Mouse (Mus musculus) left cerebral cortex, postnatal 14 days (tissue): ENCODE results near the gene Stat2. TPM values are rescaled to one million over a fixed set of nuclear protein-coding genes. Genes with fewer than 3 reads are reported as not detected.
A peak's percentile ranks its signal among the peaks of the same experiment; 100 is the strongest.

Source experiments
- DNase-seq, 2 experiments: peaks; one replicate each; pipeline ENCODE4 v3.0.0; 2021 to 2022; ENCODE audit warnings: low spot score in 2 of 2, mixed read lengths in 1 of 2
- intact Hi-C: fragments of 180-260 bp; cut with DNase I; formaldehyde crosslinking; loops from one replicate; pipeline ENCODE4 v1.15.1; 2025
- long read RNA-seq, 2 experiments: library from polyadenylated mRNA; stranded (forward); transcript quantifications; one replicate each; pipeline ENCODE4 v2.0.0; 2021
- total RNA-seq, 2 experiments: library from RNA; stranded (reverse); gene quantifications; 2 replicates each; pipeline ENCODE4 v1.2.3; 2021

Gene Stat2
- total RNA-seq, result 10 to 100 TPM; 19.0 to 21.1 TPM
- long read RNA-seq, experiment 1, partial matches to known transcripts, result 1 of 1 reads
- long read RNA-seq, experiment 1, other reads (novel, unspliced or antisense), result 0 of 1 reads
- long read RNA-seq, experiment 2, partial matches to known transcripts, result 2 of 3 reads
- long read RNA-seq, experiment 2, other reads (novel, unspliced or antisense), result 1 of 3 reads

- peak; percentile 98 for DNase-seq
- intact Hi-C loops, result no loop called here
Measured at GRCm38 (mm10) chr10:128270287-128270841, at the start of gene Stat2. TSS of gene Stat2 (plus strand) at chr10:128270559.

- DNase-seq, result no peak
- intact Hi-C loops, result no loop called here
Measured at GRCm38 (mm10) chr10:128221533-128222286, 48.6 kb upstream of the Stat2 start.

- intact Hi-C loops, result no loop called here
- no peak for DNase-seq
Measured at GRCm38 (mm10) chr10:128225064-128225463, 45.3 kb upstream of the Stat2 start.

DNA sequence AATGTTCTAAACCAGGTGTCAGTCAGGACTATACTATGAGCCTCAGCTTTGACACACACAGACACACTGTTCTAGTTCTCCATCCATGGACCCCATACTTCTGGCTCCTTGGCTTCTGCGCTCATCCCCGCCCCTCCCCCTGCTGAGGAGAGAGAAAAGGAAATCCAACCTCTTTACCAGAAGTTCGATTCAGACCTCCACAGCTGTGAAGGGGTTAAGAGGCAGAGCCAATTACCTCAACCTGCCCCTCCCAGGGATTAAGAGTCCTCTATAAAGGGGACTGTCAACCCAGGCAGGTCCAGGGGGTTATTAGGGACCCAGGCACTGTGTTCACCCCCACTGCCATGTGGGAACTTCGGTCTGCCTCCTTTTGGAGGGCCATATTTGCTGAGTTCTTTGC is 44.8 kb upstream of the Stat2 start, which contains the start of gene Mip:
Mip (plus strand) TSS at position 301 of the 400 bp plus-strand sequence.
- DNase-seq, result no peak
- intact Hi-C loops, result no loop called here

DNA sequence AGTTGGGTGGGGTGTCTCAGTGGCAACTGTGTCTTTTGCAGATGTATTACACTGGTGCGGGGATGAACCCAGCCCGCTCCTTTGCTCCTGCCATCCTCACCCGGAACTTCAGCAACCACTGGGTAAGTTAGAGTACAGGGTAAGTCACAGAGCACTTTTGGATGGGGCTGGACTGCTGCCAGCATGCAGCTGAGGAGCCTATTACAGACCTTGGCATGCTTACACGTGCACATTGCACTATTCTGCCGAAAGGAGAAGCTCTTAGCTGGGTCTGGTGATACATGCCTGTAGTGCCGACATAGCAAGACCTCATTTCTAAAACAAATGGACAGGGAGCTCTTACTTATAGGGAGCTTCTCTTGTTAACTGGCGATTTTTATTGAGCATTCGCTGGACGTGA is 42.8 kb upstream of the Stat2 start:
- intact Hi-C loops, result no loop called here
- DNase-seq, result no peak

DNA sequence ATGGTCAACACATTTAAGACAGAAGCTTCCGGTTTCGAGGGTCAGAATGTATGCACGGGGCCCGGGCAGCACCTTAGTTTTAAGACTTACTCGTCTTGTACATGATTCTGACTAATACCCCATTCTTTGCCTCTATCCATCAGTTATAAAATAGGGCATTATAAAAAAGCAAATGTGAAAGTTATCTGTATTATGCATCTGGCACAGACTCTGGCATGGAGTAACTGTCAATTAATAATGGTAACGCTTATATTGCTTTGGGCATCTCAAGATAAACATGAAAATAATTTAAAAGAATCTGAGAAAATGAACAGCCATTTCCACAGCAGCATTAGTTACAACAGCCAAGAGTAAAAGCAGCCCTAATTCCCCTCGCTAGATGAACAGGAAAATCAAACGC is 42.4 kb upstream of the Stat2 start:
- DNase-seq, result no peak
- intact Hi-C loops, result no loop called here

GRCm38 (mm10) chr10:128230582-128230981 is 39.8 kb upstream of the Stat2 start:
- intact Hi-C loops, result no loop called here
- DNase-seq, result no peak

DNA sequence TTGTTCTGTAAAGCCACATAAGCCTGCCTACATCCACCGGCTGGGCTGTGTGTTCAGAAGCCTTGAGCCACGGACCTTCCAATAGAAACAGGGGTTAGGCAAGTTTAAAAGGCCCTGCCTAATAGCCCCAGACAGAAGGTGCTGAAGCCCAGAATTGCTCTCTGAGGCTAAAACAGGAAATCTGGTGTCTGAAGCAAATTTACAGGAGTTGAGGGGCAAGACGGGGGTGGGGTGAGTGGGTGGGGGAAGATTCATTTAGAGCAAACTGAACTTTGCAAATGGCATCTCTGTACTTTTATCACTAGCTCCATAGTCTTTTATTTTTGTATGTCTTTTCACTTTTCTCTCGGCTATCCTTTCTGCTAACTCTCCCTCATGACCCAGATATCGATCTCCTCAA is 39.2 kb upstream of the Stat2 start:
- DNase-seq, result no peak
- intact Hi-C loops, result no loop called here

DNA sequence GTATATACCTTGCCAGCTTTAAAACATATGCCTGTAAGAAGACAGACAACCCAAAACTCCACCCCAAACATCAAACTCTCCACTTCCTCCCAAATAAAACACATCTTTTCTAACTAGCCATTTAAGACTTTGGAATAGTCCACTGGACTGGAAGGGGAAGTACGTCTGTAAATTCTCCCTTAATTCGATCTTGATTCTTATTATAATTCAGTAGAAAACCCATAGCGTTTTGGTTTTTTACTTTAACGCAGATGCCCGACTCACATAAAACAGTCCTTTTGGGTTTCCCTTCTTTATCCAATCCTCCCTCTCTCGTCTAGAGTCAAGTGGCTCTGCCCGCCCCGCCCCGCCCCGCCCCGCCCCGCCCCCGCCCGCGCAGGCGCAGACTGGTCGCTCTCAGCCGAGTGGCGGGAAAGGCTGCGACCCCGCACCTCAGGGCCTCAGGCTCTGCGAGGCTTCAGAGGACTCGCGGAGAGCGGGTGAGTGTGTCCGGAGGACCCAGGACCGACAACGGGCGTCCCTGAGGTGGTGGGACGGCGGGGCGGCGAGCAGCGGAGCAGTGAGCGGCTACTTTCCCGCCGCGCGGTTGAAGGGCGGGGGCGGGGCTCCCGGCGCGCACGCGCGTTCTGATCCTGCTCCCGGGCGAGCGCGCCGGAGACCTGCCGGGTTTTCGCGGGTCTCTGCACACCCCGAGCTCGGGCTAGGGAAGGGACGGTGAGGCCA is 38.5 kb upstream of the Stat2 start, which contains the start of gene Timeless:
Timeless (plus strand) TSS at position 369 of the 723 bp plus-strand sequence.
- intact Hi-C loops, result loop anchor here (2.0 kb wide), 1 partner anchor 19 kb away; no protein-coding TSS in a partner anchor

GRCm38 (mm10) chr10:128232420-128232985 is 37.9 kb upstream of the Stat2 start:
- DNase-seq, result peak; percentile 73 to 81
- intact Hi-C loops, result loop anchor here (2.0 kb wide), 1 partner anchor 20 kb away; no protein-coding TSS in a partner anchor

More for the DNA sequence above, 38.5 kb upstream of the Stat2 start, which contains the start of gene Timeless:
- peak; percentile 81 to 84 for DNase-seq

- no peak for DNase-seq
- intact Hi-C loops, result loop anchor here (5.0 kb wide), 1 partner anchor 46 kb away; no protein-coding TSS in a partner anchor
Measured at GRCm38 (mm10) chr10:128236321-128236720, 34.0 kb upstream of the Stat2 start.

DNA sequence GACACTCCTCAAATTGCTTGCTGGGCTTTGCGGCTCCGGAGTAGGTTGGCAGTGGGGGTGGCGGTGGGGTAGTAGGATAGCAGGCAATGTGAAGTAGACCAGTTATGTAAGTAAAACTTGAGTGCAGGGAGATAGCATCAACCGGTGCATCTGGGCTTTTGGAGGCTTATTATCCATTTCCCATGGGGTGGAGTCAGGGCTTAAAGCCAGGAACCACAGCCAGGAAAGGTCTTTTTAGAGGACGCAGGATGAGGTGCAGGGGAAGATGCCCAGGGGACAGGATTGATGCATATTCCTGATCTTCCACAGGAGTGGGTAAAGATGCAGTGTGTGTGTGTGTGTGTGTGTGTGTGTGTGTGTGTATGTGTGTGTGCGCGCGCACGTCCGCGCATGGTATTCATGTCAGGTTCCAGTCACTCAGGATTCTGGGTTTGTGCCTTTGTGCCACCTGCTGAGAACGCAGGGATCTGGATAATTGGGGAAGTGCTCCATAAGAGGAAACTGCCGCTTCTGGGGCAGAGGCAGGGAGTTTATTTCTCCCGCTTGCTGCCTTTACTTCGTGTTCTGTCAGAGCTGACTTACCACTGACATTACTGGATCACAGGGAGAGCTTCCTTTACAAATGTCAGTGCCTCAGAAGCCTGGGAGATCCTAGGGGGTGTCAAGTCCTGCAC is 32.4 kb upstream of the Stat2 start:
- DNase-seq, result peak in 1 of 2 experiments; percentile 20
- intact Hi-C loops, result loop anchor here (5.0 kb wide), 1 partner anchor 44 kb away; no protein-coding TSS in a partner anchor

DNA sequence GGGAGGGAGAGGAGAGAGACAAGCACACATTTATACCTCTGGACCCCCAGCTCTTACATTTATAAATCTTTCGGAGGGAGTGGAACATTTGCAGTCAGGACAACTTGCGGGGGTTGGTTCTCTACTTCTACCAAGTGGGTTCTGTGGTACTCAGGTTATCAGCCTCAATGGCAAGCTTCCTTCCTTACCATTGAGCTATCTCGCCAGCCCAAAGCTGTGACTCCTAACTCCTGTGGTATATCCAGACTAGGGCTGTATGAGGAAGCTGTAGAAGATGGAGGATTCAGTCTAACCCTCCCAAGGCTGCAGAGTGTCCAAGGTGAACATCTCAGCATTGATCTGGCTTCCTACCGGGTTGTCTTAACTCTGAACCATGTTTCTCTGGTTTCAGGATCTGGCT is 31.2 kb upstream of the Stat2 start:
- no peak for DNase-seq
- intact Hi-C loops, result loop anchor here (5.0 kb wide), 1 partner anchor 43 kb away; no protein-coding TSS in a partner anchor

DNA sequence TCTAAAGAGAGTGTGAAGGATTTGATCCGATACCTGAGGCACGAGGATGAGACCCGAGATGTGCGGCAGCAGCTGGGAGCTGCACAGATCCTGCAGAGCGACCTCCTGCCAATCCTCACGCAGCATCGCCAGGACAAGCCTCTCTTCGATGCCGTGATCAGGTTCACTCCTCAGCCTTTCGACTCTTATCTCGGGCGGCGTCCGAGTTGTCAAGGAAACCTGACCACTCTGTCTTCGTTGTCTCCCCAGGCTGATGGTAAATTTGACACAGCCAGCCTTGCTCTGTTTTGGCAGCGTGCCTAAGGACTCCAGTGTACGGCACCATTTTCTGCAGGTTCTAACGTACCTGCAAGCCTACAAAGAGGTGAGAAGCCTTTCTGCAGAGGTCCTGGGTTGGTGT is 30.2 kb upstream of the Stat2 start:
- intact Hi-C loops, result no loop called here

DNA sequence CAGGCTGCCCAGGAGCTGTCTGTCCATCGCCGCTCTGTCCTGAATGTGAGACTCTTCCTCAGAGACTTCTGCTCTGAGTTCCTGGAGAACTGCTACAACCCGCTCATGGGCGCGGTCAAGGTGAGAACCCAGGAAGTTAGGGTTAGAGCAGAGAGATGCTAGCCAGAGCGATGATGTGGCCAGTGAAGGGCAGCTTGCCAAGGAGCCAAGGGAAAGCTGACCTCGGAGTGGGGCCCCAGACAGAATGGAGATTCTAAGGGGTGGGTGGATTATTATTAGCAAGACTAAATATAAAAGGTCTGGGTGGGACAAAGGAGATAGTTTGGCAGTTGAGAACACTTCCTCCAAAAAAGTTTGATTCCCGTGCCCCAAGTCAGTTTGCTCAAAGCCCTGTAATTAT is 27.1 kb upstream of the Stat2 start:
- intact Hi-C loops, result no loop called here
- DNase-seq, result no peak

More for the DNA sequence above, 30.2 kb upstream of the Stat2 start:
- no peak for DNase-seq

DNA sequence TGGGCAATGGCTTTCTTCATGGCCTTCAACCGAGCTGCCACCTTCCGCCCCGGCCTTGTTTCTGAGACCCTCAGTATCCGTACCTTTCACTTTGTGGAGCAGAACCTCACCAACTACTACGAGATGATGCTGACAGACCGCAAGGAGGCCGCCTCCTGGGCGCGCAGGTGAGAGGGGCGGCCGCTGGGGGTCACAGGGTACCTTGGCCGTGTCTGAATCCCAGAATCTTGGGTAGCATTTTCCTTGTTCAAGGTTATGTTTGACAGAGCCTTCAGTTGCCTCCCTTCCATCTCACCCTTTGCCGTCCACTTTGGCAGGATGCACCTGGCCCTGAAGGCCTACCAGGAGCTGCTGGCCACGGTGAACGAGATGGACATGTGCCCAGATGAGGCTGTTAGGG is 26.2 kb upstream of the Stat2 start:
- no peak for DNase-seq
- intact Hi-C loops, result no loop called here

DNA sequence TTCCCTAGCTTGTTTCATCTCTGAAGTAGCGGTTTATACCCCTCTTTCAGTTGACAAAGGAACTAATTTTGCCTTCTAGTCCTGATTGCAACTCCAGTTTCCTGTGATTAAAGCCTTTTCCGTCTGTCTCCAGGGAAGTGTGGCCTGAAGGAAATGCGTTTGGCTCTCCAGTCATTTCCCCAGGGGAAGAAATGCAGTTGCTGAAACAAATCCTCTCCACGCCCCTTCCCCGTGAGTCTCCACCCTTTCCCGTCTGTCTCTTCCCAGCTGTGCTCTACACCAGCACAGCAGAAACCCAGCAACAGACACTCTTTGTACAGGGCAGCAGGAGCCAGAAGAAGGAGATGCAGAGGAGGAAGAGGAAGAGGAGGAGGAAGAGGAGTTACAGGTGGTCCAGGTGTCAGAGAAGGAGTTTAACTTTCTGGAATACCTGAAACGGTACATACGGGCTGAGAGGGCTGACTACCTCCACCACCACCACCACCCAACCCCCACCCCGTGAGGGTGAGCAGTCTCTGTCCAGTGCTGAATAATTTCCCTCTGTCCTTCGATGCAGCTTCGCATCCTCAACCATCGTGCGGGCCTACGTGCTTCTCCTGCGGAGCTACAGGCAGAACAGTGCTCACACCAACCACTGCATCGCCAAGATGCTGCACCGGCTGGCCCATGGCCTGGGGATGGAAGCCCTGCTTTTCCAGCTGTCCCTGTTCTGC is 23.2 kb upstream of the Stat2 start:
- intact Hi-C loops, result no loop called here
- DNase-seq, result no peak

DNA sequence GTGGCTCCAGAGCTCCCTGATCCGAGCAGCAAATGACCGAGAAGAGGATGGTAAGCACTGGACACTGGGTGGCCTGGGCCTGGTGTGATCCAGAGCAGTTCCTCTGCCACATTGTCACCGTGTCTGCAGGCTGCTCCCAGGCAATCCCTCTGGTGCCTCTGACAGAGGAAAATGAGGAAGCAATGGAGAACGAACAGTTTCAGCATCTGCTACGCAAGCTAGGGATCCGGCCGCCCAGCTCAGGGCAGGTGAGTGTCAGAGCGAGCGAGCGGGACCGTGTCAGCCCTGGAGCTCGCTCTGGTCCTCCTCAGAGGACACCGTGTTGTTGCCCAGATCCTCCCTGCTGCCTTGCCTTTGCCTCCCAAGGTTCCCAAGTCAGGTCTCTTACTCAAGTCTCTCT is 19.8 kb upstream of the Stat2 start:
- intact Hi-C loops, result no loop called here
- no peak for DNase-seq
